Mouse (Mus musculus) stomach, embryonic 15.5 days (tissue): ENCODE measurements around the gene Klrb1b. TPM values are rescaled to one million over a fixed set of nuclear protein-coding genes. Genes with fewer than 3 reads are reported as not detected.

ENCODE experiments used
- ATAC-seq: fragments of 200-750 bp; cut with Nextera tagmentation; 2 replicates; pipeline ENCODE4 v1.8.0; 2017; ENCODE audit warnings: low read depth, moderate number of reproducible peaks, moderate TSS enrichment; ENCODE audit not compliant: insufficient read depth, low FRiP score
- H3K27ac ChIP-seq: fragments of 300-500 bp; sonication (generic); 2 replicates; pipeline ENCODE4 v1.5.1; 2015; ENCODE audit warnings: mild to moderate bottlenecking, inconsistent platforms
- H3K27me3 ChIP-seq: fragments of 300-500 bp; sonication (generic); replicated peaks from 2 replicates; pipeline ENCODE4 v1.6.1; 2015; ENCODE audit warnings: inconsistent platforms
- H3K36me3 ChIP-seq: fragments of 300-500 bp; sonication (generic); 2 replicates; pipeline ENCODE4 v1.6.1; 2015; ENCODE audit warnings: inconsistent platforms
- H3K4me1 ChIP-seq: fragments of 300-500 bp; sonication (generic); 2 replicates; pipeline ENCODE4 v1.6.1; 2015; ENCODE audit warnings: inconsistent platforms
- H3K4me2 ChIP-seq: fragments of 300-500 bp; sonication (generic); 2 replicates; pipeline ENCODE4 v1.6.1; 2015; ENCODE audit warnings: mild to moderate bottlenecking, inconsistent platforms
- H3K4me3 ChIP-seq: fragments of 300-500 bp; sonication (generic); replicated peaks from 2 replicates; pipeline ENCODE4 v1.5.1; 2015; ENCODE audit warnings: inconsistent platforms
- H3K9ac ChIP-seq: fragments of 300-500 bp; sonication (generic); 2 replicates; pipeline ENCODE4 v1.6.1; 2015; ENCODE audit warnings: inconsistent platforms
- H3K9me3 ChIP-seq: fragments of 300-500 bp; sonication (generic); 2 replicates; pipeline ENCODE4 v1.6.1; 2016; ENCODE audit warnings: inconsistent platforms
- WGBS: fragments of 180-500 bp; shearing (Covaris S2); methylation state at CpG from one replicate; pipeline ENCODE4 v1.1.7; 2015; 5-methylcytosine and 5-hydroxymethylcytosine counted together
- polyA plus RNA-seq: library from polyadenylated mRNA; unstranded; fragments of >200 nt; fragmentation: Nextera tagmentation; extraction: Ambion mirVana; gene quantifications from 2 replicates; pipeline ENCODE4 v1.2.1, GENCODE M21; 2015

The Klrb1b gene
- polyA plus RNA-seq, 1 experiment from 2014 or later, result 0.60 TPM

DNA sequence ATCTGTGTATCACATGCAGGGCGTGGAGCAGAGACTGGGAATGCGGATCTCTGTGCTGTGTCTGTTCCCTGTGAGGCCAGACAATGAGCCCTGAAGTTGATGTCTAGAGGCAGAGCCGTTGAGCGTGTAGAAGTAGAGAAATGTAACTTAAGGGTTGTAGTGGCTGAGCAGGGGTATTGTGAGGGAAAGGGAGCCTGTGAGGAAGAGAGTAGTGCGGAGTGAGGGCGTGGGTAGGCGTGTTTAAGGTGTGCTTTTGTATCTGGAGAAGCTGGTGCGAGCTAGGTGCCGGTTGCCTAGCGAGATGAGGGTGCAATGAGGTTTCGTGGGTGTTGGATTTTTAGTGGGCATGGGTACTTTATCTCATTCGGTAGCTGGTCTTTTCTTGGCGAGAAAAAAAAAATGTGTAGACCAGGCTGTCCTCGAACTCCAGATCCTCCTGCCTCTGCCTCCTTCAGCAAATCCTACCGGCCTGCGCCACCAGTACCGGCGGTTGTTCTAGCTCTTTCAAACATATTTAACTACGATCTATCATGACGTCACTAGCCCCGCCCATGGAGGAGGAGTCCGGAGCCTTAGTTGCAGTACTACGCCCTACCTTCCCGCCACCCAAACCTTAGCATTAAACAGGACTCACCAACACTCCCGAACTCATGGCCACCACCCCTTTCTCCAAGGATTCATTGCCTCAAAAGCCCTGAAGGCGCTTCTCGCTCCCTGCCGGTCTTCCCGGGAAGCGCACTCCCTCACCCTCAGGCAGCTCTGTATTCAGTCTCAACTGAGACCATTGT lies 62.2 kb downstream of the Klrb1b start:
- no peaks in the 10 kb centered on the region; the same call in 1 of the 2 replicates for H3K4me1 ChIP-seq
- no peaks in the 10 kb centered on the region for H3K27me3 ChIP-seq
- ATAC-seq, result peak; percentile 94
- H3K27ac ChIP-seq, result peak overlapping the region; percentile 77
- peak overlapping the region; percentile 32; the same call in 1 of the 2 replicates for H3K9ac ChIP-seq
- 2% methylated on average over 30 of the region's 30 CpGs for WGBS
- H3K9me3 ChIP-seq, result no peaks in the 10 kb centered on the region
- peak overlapping the region; percentile 70 for H3K4me2 ChIP-seq
- H3K36me3 ChIP-seq, result no peaks in the 10 kb centered on the region
- H3K4me3 ChIP-seq, result peak overlapping the region; percentile 57

Other genes with a start within 250 kb of the Klrb1b start
- 3.3 and 6.4 TPM in 2 replicates for gene A2ml1, start 244.7 kb downstream of the Klrb1b start, polyA plus RNA-seq
- gene Klrb1a, start 202.8 kb downstream of the Klrb1b start, polyA plus RNA-seq, result not detected in 2 replicates
- 2.0 and 3.9 TPM in 2 replicates for gene Clec2h, start 163.9 kb downstream of the Klrb1b start, polyA plus RNA-seq
- not detected in 2 replicates for gene Klrb1, start 103.3 kb downstream of the Klrb1b start, polyA plus RNA-seq
- gene Klrb1c, start 37.1 kb downstream of the Klrb1b start, polyA plus RNA-seq, result 0.12 and 0.23 TPM in 2 replicates
- 0.21 TPM in 1 of 2 replicates, not detected in the other for gene Gm44511, start within 50 bp of the Klrb1b start, polyA plus RNA-seq
- gene Clec2i, start 61.3 kb upstream of the Klrb1b start, polyA plus RNA-seq, result 0.34 and 0.45 TPM in 2 replicates
- gene BC035044, start 64.8 kb upstream of the Klrb1b start, polyA plus RNA-seq, result 1.6 TPM in 2 replicates
- 0.08 and 0.33 TPM in 2 replicates for gene Clec2g, start 108.0 kb upstream of the Klrb1b start, polyA plus RNA-seq
- 0.32 TPM in 2 replicates for gene Klrb1f, start 219.6 kb upstream of the Klrb1b start, polyA plus RNA-seq